Comparison of ENCODE assay signal across 22 mouse cellular contexts in genomic region chr5:103193700-103194099, GRCm38 (mm10). TPM values are rescaled to one million over a fixed set of nuclear protein-coding genes. Genes with fewer than 3 reads are reported as not detected.
DNase-seq lines count a peak whose midpoint lies in the region; ATAC-seq and TF ChIP-seq lines count a peak whose summit lies in the region.
"Had no signal": no experiment of that assay in that cellular context is flagged by ENCODE, and none has a peak within 500 bp of the region (broad histone marks: within the 10 kb centered on the region; RNA-seq: fewer than 3 reads in every experiment).

No protein-coding gene starts in this region.

- no peaks in the 10 kb centered on the region for H3K36me3 ChIP-seq in liver, adult 2 months (ENCODE audit: control insufficient read depth, insufficient read depth, low read length)
- no peaks in the 10 kb centered on the region for H3K36me3 ChIP-seq in liver, embryonic 12.5 days
- no peaks in the 10 kb centered on the region for H3K36me3 ChIP-seq in stomach, embryonic 14.5 days (ENCODE audit: control insufficient read depth, insufficient read depth, low read length)
- H3K36me3 ChIP-seq: embryonic facial prominence, embryonic 13.5 days; heart, embryonic 15.5 days; midbrain, embryonic 15.5 days; neural tube, embryonic 15.5 days had no signal

- POLR2A ChIA-PET in Patski (lab: Charles Lee): no interaction called here

- no peak overlapping the region for H3K4me2 ChIP-seq in liver, embryonic 12.5 days
- no peak overlapping the region for H3K4me2 ChIP-seq in stomach, embryonic 14.5 days (replicated peaks; ENCODE audit: low read depth, low read length)
- H3K4me2 ChIP-seq: embryonic facial prominence, embryonic 13.5 days; heart, embryonic 15.5 days; midbrain, embryonic 15.5 days; neural tube, embryonic 15.5 days had no signal

- no peak for TF ChIP-seq CTCF in liver, adult 2 months (IDR thresholded peaks at IDR 0.05; ENCODE audit: low read depth, low read length)
- no peak for TF ChIP-seq CTCF in Patski (IDR thresholded peaks at IDR 0.05)

- H3K27ac ChIP-seq in liver, adult 2 months (replicated peaks; ENCODE audit: insufficient read depth, low read depth, low read length): no peak overlapping the region
- H3K27ac ChIP-seq in liver, embryonic 12.5 days: no peak overlapping the region
- H3K27ac ChIP-seq in stomach, embryonic 14.5 days (ENCODE audit: low read length): no peak overlapping the region
- H3K27ac ChIP-seq: embryonic facial prominence, embryonic 13.5 days; heart, adult 2 months; heart, embryonic 15.5 days; midbrain, embryonic 15.5 days; neural tube, embryonic 15.5 days had no signal

- CTCF ChIA-PET in Patski (lab: Charles Lee): interaction anchor here (0.7 kb wide), 1 partner anchor 10 kb away, joined by 3 read pairs; no protein-coding TSS in a partner anchor

- ATAC-seq in liver, embryonic 12.5 days: no peak
- ATAC-seq in Patski: peak; percentile 69
- peak; percentile 88 for ATAC-seq in stomach, embryonic 14.5 days (ENCODE audit: insufficient number of reproducible peaks, insufficient read depth, low FRiP score, low read depth)
- ATAC-seq: activated CD4-positive, CD25-positive, alpha-beta regulatory T cell, adult 4 months; forebrain, embryonic 14.5 days; midbrain, embryonic 15.5 days had no signal

- in situ Hi-C loops in Patski (cut with MboI; ENCODE audit: low pct_unique_long_range_greater_than_20kb): no loop called here

- TF ChIP-seq POLR2A in liver, adult 2 months (IDR thresholded peaks at IDR 0.05; ENCODE audit: extremely low read depth, insufficient read depth, low read length): no peak

- H3K4me1 ChIP-seq in liver, adult 2 months (ENCODE audit: control insufficient read depth, insufficient read depth, low read length): peaks cover 2% of the 10 kb centered on the region
- H3K4me1 ChIP-seq in liver, embryonic 12.5 days: no peaks in the 10 kb centered on the region
- 0 out of 2 replicates have a peak, but pooled peaks cover 5% of the 10 kb centered on the region for H3K4me1 ChIP-seq in stomach, embryonic 14.5 days (ENCODE audit: control insufficient read depth, insufficient read depth, low read length)
- H3K4me1 ChIP-seq: embryonic facial prominence, embryonic 13.5 days; heart, embryonic 15.5 days had no signal

- DNase-seq in liver, adult 2 months (ENCODE audit: extremely low read depth, low read depth, low spot score): peak; percentile 54
- DNase-seq in 3T3-L1 (ENCODE audit: low read depth, low spot score): peak; percentile 41
- no peak for DNase-seq in Patski (ENCODE audit: low read depth, low spot score)
- DNase-seq in ovary, postnatal 36 days (ENCODE audit: low spot score): no peak
- DNase-seq in left cerebral cortex, adult 8-10 months (ENCODE audit: low spot score in 2 of 2): no peak
- DNase-seq: adrenal gland, postnatal 10 days; cerebellum, adult 11 months; cerebellum, postnatal 10 days; gastrocnemius, postnatal 14 days; heart, adult 2 months; heart, postnatal 4 days; kidney, postnatal 4 days; right cerebral cortex, postnatal 25 days had no signal

- 37% methylated on average over 3 of the region's 3 CpGs for WGBS in liver, adult 2 months
- 59% methylated on average over 3 of the region's 3 CpGs for WGBS in liver, embryonic 12.5 days (ENCODE audit: insufficient replicate concordance)
- WGBS in stomach, embryonic 14.5 days: 33% methylated on average over 3 of the region's 3 CpGs

- no peak overlapping the region for H3K9ac ChIP-seq in liver, adult 2 months (ENCODE audit: low read depth, low read length)
- no peak overlapping the region for H3K9ac ChIP-seq in liver, embryonic 12.5 days
- no peak overlapping the region for H3K9ac ChIP-seq in stomach, embryonic 14.5 days (replicated peaks; ENCODE audit: low read depth, low read length)
- H3K9ac ChIP-seq: embryonic facial prominence, embryonic 13.5 days; heart, embryonic 15.5 days; midbrain, embryonic 15.5 days; neural tube, embryonic 15.5 days had no signal

- no peaks in the 10 kb centered on the region for H3K9me3 ChIP-seq in liver, embryonic 12.5 days (replicated peaks)
- no peaks in the 10 kb centered on the region for H3K9me3 ChIP-seq in stomach, embryonic 14.5 days (ENCODE audit: control insufficient read depth, low read depth, low read length)
- H3K9me3 ChIP-seq: embryonic facial prominence, embryonic 13.5 days; heart, embryonic 15.5 days; midbrain, embryonic 15.5 days; neural tube, embryonic 15.5 days had no signal

- no peak overlapping the region for H3K4me3 ChIP-seq in liver, adult 2 months (ENCODE audit: insufficient read depth, low read depth, low read length)
- no peak overlapping the region for H3K4me3 ChIP-seq in liver, embryonic 12.5 days
- H3K4me3 ChIP-seq in stomach, embryonic 14.5 days (ENCODE audit: low read depth, low read length): no peak overlapping the region
- H3K4me3 ChIP-seq: embryonic facial prominence, embryonic 13.5 days; heart, adult 2 months; heart, embryonic 15.5 days; midbrain, embryonic 15.5 days; neural tube, embryonic 15.5 days had no signal

- H3K79me2 ChIP-seq in liver, adult 2 months (ENCODE audit: control insufficient read depth, insufficient read depth, low read length): no peaks in the 10 kb centered on the region

- no peaks in the 10 kb centered on the region for H3K27me3 ChIP-seq in liver, adult 2 months (ENCODE audit: control insufficient read depth, insufficient read depth, low read length)
- H3K27me3 ChIP-seq in liver, embryonic 12.5 days (replicated peaks): no peaks in the 10 kb centered on the region
- no peaks in the 10 kb centered on the region for H3K27me3 ChIP-seq in Patski
- no peaks in the 10 kb centered on the region for H3K27me3 ChIP-seq in stomach, embryonic 14.5 days (ENCODE audit: control insufficient read depth, insufficient read depth, low read length)
- H3K27me3 ChIP-seq: embryonic facial prominence, embryonic 13.5 days; heart, embryonic 15.5 days; midbrain, embryonic 15.5 days; neural tube, embryonic 15.5 days had no signal

RNA-seq across cellular contexts. Expression of gene Mapk10, which starts 17.4 kb away (rescaled TPM):
- not detected in 2 replicates for total RNA-seq in liver, adult 2 months (2014; rRNA removed)
- not detected in 2 replicates for polyA plus RNA-seq in liver, adult 2 months (2012; rRNA removed)
- polyA plus RNA-seq in liver, embryonic 12.5 days (2016; fragmentation: Nextera tagmentation; extraction: Ambion mirVana): 0.02 TPM in 1 of 2 replicates, not detected in the other
- 0.23 TPM for polyA plus RNA-seq in Patski (2021)
- polyA plus RNA-seq in stomach, embryonic 14.5 days (2014; fragmentation: Nextera tagmentation; extraction: Ambion mirVana): 10.6 and 12.7 TPM in 2 replicates
- 100 to 1,000 TPM; 474 to 541 (median 500) TPM for total RNA-seq in left cerebral cortex, adult 8-10 months (2022)
- total RNA-seq: megakaryocyte progenitor cell, adult 5-6 weeks had no signal

Comparison
In these comparisons a context has a peak if more than half of its experiments do, and no peak if none do; other contexts are left out.
1. DNase-seq: peak in liver, adult 2 months (single experiment) and 3T3-L1 (single experiment); none in Patski (single experiment), ovary, postnatal 36 days (single experiment) and left cerebral cortex, adult 8-10 months (0 of 2).